Mouse (Mus musculus): ENCODE data around the gene Lgr4. TPM values are rescaled to one million over a fixed set of nuclear protein-coding genes. Genes with fewer than 3 reads are reported as not detected.

The Lgr4 gene
- total and polyA plus RNA-seq, 3 experiments: 4.3 to 4.5 TPM; not detected in 1

DNA sequence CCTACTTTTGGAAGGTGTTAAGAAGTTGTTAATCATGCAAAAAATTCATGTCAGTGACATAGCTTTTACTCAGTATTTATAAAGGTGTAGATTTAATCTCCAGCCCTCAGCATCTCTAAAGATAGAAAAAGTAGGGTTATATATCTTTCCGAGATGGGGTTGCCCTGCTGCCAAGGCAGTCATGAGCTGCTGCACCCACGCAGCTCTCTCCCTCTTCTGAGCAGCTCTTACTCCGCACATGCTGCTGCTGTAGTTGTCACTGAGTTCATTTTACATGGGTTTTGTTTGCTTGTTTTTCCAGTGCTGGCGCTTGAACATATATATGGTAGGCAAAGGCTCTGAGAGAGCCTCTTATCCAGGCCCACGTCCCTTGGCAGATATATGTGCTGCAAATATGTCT lies 120.9 kb downstream of the Lgr4 start:
- no peak for DNase-seq (ENCODE audit: low read depth, low spot score)
- Histone ChIP-seq H3K27me3 (ENCODE audit: control insufficient read depth in 1 of 2, insufficient read depth in 2 of 2, low read length in 2 of 2) (no peaks in the 10 kb centered on the region), H3K9me3 (replicated peaks; ENCODE audit: insufficient read depth, low read length) (no peaks in the 10 kb centered on the region), H3K79me2 (ENCODE audit: control insufficient read depth, insufficient read depth, low read length, poor library complexity) (no peaks in the 10 kb centered on the region), H3K27ac (ENCODE audit: control insufficient read depth, low read depth, low read length) (no peak overlapping the region), H3K4me3 (ENCODE audit: control insufficient read depth in 1 of 2, insufficient read depth in 1 of 2, low read depth in 2 of 2, low read length in 2 of 2) (no peak overlapping the region), H3K36me3 (ENCODE audit: control insufficient read depth in 1 of 2, insufficient read depth in 2 of 2, low read length in 2 of 2) (peaks cover 0 to 3% of the 10 kb centered on the region in 2 experiments; a peak in 3 of 4 replicates), H3K4me1 (ENCODE audit: control insufficient read depth in 1 of 2, insufficient read depth in 2 of 2, low read length in 2 of 2) (no peaks in the 10 kb centered on the region), H3K9ac (ENCODE audit: control insufficient read depth, low read depth, low read length, poor library complexity, severe bottlenecking) (no peak overlapping the region)
- TF ChIP-seq KAT2A (conservative IDR thresholded peaks at IDR 0.05; ENCODE audit: low read depth, low read length) (no peak), NRF1 (IDR thresholded peaks at IDR 0.05; ENCODE audit: insufficient read depth, low read depth, low read length, poor library complexity, severe bottlenecking) (no peak), SMC3 (IDR thresholded peaks at IDR 0.05; ENCODE audit: low read depth, low read length) (no peak), MXI1 (IDR thresholded peaks at IDR 0.05; ENCODE audit: low read depth, low read length) (no peak), E2F4 (IDR thresholded peaks at IDR 0.05; ENCODE audit: borderline replicate concordance, low read depth, low read length) (no peak), POLR2A (IDR thresholded peaks at IDR 0.05; ENCODE audit: control insufficient read depth in 1 of 2, insufficient read depth in 1 of 2, low read depth in 1 of 2, low read length in 2 of 2, poor library complexity in 1 of 2) (no peak), USF1 (IDR thresholded peaks at IDR 0.05; ENCODE audit: low read depth, low read length) (no peak), RAD21 (IDR thresholded peaks at IDR 0.05; ENCODE audit: low read depth, low read length) (no peak), GABPA (IDR thresholded peaks at IDR 0.05; ENCODE audit: low read depth, low read length) (no peak), ZKSCAN1 (IDR thresholded peaks at IDR 0.05; ENCODE audit: low read depth, low read length) (no peak), TBP (IDR thresholded peaks at IDR 0.05; ENCODE audit: low read depth, low read length) (no peak)

GRCm38 (mm10) chr2:110042861-110043760 lies 125.7 kb downstream of the Lgr4 start:
- TF ChIP-seq MXI1 (IDR thresholded peaks at IDR 0.05; ENCODE audit: low read depth, low read length) (no peak), POLR2AphosphoS5 (IDR thresholded peaks at IDR 0.05; ENCODE audit: borderline replicate concordance, low read depth, low read length) (no peak), E2F4 (IDR thresholded peaks at IDR 0.05; ENCODE audit: borderline replicate concordance, low read depth, low read length) (no peak), NELFE (IDR thresholded peaks at IDR 0.05; ENCODE audit: low read depth, low read length) (no peak), MAZ (IDR thresholded peaks at IDR 0.05; ENCODE audit: low read depth, low read length) (no peak), MAFK (IDR thresholded peaks at IDR 0.05; ENCODE audit: borderline replicate concordance, low read depth, low read length) (no peak), KAT2A (conservative IDR thresholded peaks at IDR 0.05; ENCODE audit: low read depth, low read length) (no peak), RCOR1 (IDR thresholded peaks at IDR 0.05; ENCODE audit: low read depth, low read length) (no peak), ELF1 (IDR thresholded peaks at IDR 0.05; ENCODE audit: low read depth, low read length) (no peak), BHLHE40 (IDR thresholded peaks at IDR 0.05; ENCODE audit: borderline replicate concordance, low read depth, low read length) (no peak), POLR2A (IDR thresholded peaks at IDR 0.05; ENCODE audit: control insufficient read depth in 1 of 2, insufficient read depth in 1 of 2, low read depth in 1 of 2, low read length in 2 of 2, poor library complexity in 1 of 2) (no peak), POLR2AphosphoS2 (IDR thresholded peaks at IDR 0.05; ENCODE audit: low read length) (no peak)
- Histone ChIP-seq H3K4me3 (ENCODE audit: control insufficient read depth in 1 of 2, insufficient read depth in 1 of 2, low read depth in 2 of 2, low read length in 2 of 2) (no peak overlapping the region), H3K4me1 (ENCODE audit: control insufficient read depth in 1 of 2, insufficient read depth in 2 of 2, low read length in 2 of 2) (no peaks in the 10 kb centered on the region), H3K27me3 (ENCODE audit: control insufficient read depth in 1 of 2, insufficient read depth in 2 of 2, low read length in 2 of 2) (no peaks in the 10 kb centered on the region), H3K9me3 (replicated peaks; ENCODE audit: insufficient read depth, low read length) (no peaks in the 10 kb centered on the region), H3K36me3 (ENCODE audit: control insufficient read depth in 1 of 2, insufficient read depth in 2 of 2, low read length in 2 of 2) (no peaks in the 10 kb centered on the region; a peak in 2 of 4 replicates), H3K79me2 (ENCODE audit: control insufficient read depth, insufficient read depth, low read length, poor library complexity) (no peaks in the 10 kb centered on the region), H3K9ac (ENCODE audit: control insufficient read depth, low read depth, low read length, poor library complexity, severe bottlenecking) (no peak overlapping the region), H3K27ac (ENCODE audit: control insufficient read depth, low read depth, low read length) (no peak overlapping the region)
- DNase-seq (ENCODE audit: low read depth, low spot score): no peak

Measured in MEL (cell line).